Mouse (Mus musculus) brain, embryonic 14.5 days (tissue): ENCODE results near the gene Olfr430.

Experiments used
- CTCF ChIP-seq: fragments of 200-500 bp; IDR thresholded peaks from 2 replicates; pipeline ENCODE4 v1.5.1; 2012; ENCODE audit warnings: inconsistent platforms, mild to moderate bottlenecking, moderate library complexity, borderline replicate concordance; ENCODE audit not compliant: insufficient read depth, insufficient read length; ENCODE audit errors: extremely low read depth
- POLR2A ChIP-seq: fragments of 200-500 bp; IDR thresholded peaks from 2 replicates; pipeline ENCODE4 v1.6.1; 2012; ENCODE audit warnings: mild to moderate bottlenecking, inconsistent platforms, borderline replicate concordance; ENCODE audit not compliant: poor library complexity, insufficient read depth, insufficient read length, severe bottlenecking; ENCODE audit errors: extremely low read depth

DNA sequence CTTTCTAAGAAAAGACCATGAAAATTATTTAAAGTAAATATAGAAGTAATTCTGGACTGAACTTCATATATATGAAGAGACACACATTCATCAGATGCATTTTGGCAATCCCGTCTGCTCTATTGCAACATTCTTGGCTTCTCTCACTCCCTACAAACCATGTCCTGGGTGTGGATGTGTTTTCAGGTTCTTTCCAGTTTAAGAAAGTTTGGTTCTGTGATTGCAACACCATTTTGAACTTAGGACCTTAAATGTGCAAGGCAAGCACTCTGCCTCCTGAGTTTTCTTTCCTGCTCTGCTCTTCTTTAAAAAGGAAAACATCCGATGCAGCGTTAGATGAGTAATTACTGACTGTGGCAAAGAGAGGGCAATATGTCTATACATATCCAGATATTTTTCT lies 27.9 kb upstream of the Olfr430 start:
- no peak for TF ChIP-seq POLR2A
- no peak for TF ChIP-seq CTCF
